Mouse (Mus musculus) forelimb bud, embryonic 11.5 days (tissue): ENCODE measurements around the gene Gm17409.

ENCODE experiments used
- DNase-seq: peaks from one replicate; pipeline ENCODE4 v3.0.0-alpha.2; 2012; ENCODE audit warnings: low read depth, low spot score

Gene Gm17409

DNA sequence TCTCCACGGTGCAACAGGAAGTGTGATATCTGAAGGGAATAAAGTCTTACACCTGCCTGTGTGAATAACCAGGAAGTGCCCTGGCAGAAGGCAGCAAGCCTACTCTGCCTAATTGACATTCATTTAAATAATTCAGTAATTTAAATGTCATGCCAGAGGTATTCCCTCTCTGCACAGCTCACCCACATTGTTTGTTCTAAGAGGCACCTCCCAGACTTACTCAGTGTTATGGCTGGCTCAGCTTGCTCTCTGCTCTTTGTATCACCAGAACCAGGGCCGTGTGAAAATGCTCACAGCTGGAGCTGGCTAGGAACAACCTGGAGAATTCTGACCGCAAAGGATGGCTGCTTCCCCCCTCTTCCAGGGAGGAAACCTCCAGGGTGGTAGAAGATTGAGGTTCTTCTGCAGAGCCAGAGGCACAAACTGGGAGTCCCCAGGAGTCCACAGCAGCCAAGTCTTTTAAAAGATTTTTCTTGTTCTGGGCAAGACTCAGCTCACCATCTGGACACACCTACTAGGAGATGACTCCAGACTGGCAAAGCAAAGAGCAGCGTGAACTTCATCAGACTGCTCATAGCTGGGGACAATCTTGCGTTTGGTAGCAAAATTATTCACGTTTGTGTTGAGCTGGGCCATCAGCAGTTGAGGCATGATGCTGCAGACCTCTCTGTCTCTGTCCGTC lies 14.5 kb downstream of the Gm17409 start:
- DNase-seq, result no peak

DNA sequence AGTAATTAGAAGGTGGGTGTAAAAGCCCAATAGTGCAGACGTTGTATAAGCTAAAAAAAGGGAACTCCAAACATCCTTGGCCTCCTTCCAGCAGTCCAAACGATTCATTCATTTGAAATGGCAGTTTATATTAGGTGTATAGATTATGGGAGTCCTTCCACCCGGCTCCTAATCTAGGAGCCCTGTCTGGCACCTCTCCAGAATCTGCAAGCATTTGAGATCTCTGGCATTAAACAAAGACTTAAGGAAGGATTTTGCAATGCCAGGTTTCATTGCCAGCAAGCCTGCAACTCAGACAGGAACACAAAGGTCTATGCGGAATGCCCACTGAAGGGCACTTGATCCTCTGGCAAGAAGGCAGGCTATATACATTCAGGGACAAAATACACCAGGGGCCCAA lies 15.2 kb downstream of the Gm17409 start:
- no peak for DNase-seq

DNA sequence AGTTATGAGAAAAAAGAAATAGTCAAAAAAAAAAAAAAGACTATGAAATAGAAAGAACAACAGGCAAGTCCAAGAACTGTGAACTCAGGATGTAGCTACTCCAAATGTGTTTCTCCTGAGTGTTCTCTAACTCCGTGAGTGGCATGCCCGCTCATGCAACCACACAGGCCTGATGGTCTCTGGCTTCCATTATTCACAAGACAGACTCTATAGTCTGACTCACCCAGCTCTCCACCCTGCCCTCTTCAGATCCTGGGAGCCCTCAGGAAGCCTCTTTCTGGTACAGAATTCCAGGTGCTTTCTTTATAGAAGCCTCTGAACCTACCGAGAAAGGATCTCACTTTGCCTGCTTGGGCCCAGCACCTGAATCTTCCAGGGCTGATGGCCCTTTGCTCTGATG lies 15.8 kb downstream of the Gm17409 start:
- no peak for DNase-seq

DNA sequence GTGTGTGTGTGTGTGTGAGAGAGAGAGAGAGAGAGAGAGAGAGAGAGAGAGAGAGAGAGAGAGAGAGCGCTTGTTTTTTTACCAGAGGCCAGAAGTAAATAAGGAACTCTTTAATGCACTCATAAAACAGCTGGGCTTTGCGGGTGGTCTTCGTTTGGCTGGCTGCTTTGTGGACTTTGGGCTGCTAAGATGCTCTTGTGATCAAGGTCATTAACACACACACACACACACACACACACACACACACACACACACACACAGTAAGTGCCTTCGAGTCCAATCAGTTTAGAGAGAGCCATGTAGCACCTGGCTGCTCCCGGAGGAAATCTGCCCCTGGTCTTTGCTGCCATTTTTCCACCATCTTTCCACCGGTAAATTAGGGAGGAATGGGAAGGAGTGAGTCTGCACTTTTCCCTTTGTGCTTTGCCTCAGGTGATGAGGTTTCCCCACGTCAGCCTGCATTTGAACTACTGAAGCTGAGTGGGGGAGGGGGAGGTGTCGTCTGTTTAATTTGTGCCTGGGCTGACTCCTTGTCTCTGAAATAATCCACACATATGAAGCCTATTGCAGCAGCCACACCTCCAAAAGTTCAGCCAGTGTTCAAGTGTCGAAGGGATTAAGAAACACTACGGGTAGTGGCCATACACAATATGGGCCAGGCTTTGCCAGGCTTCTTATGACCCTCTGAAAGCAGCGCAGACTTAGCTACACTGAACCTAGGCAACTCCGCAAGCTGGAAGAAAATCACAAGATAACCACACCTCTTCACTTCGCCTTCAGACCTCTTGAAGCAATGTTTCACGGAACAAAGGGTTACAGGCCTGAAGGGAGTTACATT lies 16.7 kb downstream of the Gm17409 start:
- peak; percentile 72 for DNase-seq

DNA sequence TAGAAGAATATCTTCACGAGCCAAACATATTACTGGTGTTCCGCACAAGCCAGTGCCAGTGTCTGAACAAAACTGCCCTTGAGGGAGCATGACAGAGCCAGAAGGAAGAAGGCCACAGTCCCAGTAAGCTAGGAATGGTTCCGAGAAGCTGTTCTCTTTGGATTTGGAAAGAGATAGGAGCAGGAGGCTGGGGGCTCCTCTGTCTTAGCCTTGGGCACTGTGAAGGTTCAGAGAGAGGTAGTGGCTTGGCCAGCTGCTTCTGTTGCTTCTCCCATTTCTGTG lies 17.3 kb downstream of the Gm17409 start:
- DNase-seq, result no peak

DNA sequence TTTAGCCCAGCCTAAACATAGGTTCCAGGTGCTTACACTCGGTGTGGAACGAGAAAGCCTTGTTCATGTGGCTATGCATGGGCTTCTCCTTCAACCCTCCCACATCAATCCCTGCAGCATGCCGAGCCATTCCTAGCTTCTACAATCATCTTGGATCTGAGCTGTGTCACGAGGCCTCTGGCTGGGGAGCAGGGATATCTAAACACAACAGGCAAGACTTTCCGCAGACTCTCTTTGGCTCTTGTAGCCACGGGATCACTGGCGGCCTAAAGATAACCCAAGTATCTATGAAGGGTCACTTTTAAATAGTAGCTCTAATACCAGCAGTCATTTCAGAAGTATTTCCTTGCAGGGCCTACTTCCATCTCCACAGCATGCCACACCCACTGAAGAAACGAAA lies 18.5 kb downstream of the Gm17409 start:
- DNase-seq, result no peak

DNA sequence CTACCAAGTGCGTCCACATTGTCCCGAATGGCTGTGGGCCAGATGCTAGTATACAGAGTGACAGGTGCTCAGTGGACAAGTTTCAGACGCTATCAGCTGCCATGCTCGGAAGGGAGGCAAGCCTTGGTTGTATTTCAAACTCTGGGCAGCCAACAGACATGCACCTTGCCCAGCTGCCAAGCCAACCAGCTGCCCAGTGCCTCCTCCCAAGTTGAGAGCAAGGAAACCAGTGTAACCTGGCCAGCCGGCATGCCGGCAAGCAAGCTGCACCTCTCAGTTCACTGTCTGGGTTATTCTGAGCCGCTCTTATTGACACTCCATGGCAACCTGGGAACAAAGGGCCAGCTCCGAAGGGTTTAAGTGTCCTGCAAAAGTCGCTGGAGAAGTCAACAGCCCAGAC lies 19.4 kb downstream of the Gm17409 start:
- no peak for DNase-seq

DNA sequence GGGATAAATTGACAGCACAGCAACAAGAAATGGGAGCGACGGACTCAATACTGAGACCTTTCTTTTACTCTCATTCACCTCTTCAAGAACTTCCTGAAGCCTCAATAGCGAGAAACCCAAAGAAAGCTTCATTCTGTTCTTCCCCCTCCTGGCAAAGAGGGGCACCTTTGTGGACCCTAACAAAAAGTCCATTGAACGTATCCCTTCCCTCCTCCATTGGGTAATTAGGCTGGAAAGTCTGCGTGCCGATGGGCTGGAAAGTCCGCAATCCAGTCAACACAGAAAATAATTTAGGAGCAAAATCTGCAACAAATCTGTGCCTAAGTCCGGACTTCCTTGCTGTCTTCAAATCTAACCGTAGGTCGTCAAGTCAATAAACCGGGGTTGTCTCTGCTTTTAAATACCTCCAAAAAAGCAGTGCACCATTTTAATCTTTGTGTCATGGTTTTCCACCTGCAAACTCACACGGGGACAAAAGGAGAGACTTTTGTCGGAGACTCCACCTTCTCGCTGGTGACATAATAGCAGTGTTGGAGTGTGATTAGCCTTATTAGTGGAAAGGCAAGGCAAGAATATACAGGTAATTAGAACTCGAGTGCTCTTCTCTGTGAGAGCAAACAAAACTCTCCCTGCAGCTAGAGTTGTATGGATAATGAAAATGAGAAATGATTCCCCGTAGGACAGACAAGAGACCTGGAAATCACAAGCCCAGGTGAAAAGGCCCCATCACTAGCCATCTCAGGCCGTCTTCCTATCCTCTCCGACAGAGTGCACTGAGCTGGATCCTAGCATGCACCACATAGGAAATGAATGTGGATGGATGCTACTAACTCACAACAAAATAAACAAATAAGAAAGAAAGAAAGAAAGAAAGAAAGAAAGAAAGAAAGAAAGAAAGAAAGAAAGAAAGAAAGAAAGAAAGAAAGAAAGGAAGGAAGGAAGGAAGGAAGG lies 24.0 kb downstream of the Gm17409 start:
- DNase-seq, result no peak

DNA sequence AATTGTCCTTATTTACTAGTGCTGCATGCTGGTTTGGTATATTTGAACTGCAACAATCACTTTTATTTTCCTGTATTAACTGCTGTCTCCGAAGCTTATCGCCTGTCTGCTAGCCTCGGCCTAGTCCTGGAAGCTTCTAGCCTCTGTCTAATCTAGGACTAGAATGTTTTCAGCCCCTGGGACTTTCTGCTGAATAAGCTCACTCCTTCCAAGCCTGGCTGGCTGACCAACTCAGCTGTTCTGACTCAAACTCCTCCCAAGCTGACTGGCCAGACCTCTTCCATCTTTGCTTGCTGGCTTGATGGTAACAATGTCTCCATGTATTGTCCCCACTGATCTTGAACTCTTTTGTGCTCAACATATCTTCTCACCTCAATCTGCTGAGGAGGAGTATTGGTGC lies 25.4 kb downstream of the Gm17409 start:
- no peak for DNase-seq

DNA sequence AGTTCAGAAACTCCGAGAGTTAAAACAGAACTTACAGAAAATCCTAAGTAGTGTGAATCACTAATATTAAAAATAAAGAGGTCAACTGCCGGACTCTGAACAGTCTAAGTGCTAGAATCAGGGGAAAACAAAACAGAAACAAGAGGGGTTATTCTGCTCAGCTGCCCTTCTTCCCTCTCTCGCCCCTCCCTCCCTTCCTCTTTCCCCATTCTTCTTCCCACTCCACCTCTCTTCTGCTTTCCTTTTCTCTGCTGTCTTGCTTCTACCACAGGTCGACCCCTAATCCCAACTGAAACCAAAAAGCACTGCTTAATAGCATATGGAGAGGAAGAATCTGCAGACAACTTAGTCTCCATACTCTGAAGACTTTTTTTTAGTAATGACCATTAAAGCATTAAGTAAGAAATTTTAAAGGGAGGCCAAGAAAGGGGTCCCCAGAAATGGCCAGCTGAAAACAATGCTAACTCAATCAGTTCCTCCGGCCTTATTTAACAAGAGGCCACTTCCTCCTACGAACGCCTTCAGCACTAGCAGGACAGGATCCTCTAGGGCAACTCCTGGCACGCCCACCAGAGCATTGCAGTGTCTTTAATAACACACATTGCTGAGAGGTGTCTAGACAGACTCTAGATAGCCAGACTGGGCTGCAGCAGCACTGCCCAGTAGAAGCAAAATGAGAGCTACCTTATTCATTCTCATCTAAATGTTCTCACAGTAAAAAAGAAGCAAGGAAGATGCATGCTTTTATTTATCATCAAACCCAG lies 26.9 kb downstream of the Gm17409 start:
- DNase-seq, result peak; percentile 19

DNA sequence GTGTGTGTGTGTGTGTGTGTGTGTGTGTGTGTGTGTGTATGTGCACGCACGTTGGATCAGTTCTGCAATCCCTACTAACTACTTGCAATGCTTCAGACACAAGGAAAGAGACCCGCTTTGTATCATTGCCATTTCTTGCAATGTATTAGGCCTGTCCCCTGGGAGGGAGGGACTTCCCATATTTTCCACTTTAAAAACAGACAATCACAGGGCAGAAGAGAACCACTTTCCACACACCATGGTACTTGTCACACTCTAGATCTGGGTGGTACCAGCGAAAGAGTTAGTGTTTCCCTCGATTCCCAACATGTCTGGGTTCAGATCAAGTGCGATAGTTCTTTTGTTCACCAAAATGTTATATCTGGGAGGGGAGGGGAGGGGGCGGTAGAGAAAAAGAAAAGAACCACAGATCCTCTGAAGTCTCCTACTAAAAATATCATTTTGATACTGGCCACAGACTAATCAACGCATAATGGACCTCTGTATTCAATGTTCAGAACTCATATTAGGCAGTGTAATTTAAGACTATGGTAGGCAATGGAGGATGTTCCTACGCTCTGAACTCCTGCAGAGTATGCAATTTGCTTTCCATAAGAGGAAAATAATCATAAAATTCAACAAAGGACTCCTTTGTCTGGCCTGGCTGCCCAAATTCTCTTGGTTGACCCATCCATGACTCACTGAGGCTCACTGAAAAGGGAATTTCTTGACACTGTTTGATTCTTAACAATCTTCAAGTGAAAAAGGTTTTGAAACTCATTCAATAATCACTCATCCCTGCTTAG lies 35.6 kb downstream of the Gm17409 start:
- DNase-seq, result no peak

DNA sequence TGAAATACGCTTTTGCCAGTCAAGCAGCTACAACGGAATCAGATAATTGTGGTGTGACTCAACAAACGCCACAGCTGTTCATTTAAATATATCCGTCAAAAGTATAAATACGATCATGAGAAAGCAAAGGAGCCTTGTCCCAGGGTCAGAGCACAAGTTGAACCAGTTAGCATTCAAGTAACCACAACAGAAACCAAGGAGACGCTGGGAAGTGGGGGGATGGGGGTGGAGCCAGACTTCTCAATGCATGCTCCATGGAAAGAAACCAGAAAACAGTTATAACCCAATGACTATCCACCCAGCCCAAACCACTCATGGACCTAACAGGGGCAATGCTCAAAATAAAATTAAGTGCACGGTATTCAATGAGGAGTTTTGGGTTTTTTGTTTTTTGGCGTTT lies 40.3 kb downstream of the Gm17409 start:
- DNase-seq, result no peak

DNA sequence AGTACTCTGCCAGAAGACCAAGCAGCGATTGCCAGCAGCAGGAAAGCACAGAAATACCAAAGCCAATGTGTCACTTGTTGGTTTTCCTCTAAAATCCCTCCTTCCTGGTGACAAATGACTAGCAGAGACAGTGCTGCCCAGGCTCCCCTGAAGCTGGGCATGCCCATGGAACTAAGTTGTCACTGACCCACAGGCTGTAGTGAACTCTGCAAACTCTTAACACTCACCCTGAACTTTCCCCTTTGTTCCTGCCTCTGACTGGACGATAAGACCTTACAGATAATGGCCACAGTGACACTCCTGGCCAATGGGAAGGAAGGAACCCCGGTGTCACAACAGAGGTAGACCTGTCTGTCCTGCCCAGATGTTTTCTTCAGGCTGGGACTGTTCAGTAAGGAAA lies 43.3 kb downstream of the Gm17409 start:
- DNase-seq, result no peak

DNA sequence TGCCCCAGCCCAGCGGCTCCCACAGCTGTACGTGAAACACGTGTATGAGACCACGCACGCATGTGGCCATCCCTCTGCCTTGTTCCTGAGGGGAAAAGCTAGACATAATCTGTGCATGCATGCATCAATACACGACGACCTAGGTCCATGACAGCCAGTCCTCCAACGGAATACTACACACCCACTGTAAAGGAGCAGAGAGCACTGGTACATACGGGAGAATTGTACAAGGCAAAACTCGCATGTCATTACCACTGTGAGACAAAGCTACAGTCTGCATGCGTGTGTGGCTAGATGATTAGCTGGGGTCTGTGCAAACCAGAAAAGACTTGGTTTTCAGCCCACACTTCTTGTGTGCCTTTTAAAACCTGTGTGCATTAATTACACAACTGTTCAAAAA lies 44.6 kb downstream of the Gm17409 start:
- DNase-seq, result no peak

DNA sequence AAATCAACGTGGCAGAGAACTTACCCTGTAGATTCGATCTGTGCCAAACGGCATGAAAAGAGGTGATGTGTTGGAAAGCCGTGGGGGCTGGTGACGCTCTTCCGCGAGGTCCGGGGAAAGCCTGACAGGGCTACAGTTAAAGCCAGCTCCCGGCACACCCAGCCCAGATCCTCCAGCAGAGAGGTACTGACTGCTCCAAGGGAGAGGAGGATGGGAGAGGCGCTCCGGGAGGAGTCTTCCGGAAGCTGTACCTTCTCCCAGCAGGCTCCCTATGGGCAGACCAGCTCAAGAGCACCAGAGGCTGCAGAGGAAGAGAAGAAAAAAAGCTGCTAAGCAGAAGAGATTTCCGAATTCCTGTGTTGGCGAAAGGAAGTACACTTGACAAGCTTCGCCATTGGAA lies 46.1 kb downstream of the Gm17409 start:
- DNase-seq, result no peak

DNA sequence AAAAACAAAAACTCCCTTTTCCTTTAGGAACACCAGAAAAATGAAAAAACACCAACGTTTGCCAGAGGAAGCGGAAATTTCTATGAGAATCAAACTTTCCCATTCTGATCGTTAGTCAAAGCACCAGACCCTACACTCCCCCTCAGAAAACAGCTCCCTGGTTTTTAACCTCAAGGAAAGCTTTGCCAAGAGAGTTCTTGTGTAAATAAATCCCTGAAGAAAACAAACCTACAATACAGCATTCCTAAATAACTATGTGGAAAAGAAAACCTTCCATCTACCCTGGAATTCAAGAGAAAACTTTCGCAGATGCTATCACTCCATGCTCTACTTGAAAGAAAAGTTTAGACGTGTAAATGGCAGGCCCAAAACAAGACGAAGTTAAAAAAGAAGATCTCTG lies 47.0 kb downstream of the Gm17409 start:
- DNase-seq, result no peak

DNA sequence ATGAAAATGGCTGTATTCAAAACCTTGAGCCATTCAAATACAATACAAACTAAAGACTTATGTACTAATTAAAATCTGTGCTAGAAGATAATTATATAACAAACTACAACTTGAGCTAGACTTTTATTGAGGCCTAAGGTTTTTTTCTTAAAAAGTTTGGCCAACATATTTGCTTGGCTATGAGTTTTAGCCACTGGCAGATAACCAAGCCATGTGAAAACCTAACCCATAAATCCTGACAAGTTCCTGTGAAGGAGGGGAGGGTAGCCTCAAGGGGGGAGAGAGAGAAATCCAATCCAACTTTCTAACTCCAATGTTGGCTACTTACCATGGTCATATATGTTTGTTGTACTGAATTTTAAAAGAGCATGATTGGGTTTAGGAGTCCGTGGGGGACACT lies 48.6 kb downstream of the Gm17409 start:
- DNase-seq, result no peak
